Mouse (Mus musculus) left cerebral cortex, adult 11 months (tissue): ENCODE measurements around the gene Vwa5b1.

Experiments used
- DNase-seq: peaks from one replicate; pipeline ENCODE4 v3.0.0; 2022; ENCODE audit warnings: low spot score

The Vwa5b1 gene

DNA sequence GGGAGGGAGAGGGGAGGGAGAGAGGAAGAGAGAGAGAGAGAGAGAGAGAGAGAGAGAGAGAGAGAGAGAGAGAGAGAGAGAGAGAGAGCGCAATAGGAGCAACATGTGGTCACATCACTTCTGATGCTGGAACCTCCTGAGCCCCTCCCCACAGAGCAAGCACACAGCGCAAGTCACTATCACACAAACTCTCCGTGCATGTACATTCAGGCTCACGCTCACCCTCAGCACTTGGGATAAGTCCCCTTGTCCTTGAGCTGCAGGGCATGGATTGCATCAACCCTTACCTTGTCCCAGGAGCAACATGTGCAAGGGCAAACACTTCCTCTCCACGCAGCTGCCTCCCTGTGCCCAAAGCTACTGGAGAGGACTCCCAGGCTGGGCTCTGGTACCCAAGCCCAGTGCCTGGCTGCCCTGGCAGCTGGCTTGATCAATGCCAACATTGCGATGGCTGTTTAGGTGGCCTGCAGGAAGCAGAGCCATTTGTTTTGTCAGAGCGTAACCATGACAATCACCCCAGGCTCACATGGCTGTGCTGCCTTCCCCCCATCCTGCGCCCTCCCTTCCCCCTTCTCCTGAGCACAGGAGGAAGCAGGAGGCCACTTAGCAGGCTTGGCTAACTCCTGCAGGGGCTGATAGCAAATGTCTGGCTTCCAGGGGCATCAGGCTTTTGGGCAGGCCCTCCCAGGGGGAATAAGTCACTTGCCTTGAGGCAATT lies at the start of gene Vwa5b1:
Gene Vwa5b1, minus strand, starts transcription at position 457 of the 718 bp plus-strand sequence.
- DNase-seq = no peak

DNA sequence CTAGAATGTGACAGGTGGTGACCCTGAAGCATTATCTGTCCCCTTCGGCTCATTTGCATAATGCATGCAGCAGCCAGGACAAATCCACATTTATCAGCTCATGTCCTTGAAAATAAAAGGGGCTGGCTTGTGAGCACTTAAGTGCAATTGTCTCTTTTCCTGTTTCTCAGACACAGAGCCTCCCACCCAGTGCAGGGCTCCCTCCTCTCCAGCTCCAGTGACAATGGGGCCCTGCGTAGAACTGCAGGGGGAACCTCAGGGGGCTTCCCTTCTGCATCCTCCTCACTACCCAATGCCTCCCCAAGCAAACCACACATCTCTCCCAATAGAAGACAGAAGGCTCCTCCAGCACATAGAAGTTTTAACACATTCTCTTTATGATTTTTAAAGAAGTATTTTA lies 47.1 kb upstream of the Vwa5b1 start:
- no peak for DNase-seq

DNA sequence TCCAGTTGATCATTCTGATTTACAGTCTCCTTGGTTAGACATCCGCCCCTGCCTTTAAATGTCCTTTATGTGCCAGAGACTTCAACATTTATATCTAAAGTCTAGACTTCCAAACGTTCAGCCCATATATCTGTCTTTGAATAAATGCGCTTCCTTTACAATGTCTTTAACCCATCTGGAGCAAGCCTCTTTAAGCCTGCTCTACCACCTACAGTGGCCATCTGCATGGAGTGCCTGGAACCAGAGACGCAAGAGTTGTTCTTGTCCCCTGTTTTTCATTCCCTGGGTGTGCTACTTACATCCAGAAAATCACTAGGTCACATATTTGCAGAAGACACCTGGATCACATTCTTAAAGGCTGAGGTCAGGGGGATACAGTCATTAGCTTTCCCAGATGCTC lies 44.4 kb upstream of the Vwa5b1 start:
- no peak for DNase-seq

DNA sequence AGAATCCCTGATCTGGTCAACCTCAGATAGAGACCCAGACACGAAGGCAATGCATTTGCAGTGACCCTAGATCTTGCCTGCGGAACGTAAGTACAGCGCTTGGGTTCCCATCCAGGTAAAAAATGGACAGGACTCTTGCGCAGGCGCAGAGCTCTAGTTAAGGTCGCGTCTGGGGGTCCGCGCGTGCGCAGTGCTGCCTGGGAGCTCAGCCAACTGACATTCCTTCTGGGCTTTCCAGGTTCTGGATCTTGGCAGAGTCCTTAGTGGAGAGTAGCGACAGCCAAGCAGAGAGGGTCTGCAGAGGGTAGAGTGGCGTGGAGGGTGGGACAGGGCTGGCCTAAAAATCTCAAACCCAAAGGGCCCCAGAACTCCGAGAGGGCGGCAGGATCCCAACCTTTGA lies 41.9 kb upstream of the Vwa5b1 start:
- no peak for DNase-seq

DNA sequence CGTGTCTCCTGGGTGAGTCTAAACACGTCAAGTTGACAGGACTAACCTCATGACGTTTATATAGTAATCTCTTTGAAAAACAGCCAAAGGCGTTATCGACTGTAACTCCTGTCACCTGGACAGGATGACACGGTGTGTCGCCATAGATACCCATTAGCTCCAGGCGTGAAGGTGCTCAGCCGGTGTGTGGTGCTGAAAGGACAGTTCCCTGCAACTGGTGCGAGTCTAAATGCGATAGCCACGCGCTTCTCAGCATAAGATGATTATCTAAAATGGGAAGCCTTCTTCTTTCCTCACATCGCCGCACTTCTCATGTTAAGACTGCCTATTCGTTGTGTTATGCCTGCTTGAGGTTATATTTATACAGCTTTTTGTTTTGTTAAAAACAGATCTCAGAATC lies 40.8 kb upstream of the Vwa5b1 start:
- no peak for DNase-seq

DNA sequence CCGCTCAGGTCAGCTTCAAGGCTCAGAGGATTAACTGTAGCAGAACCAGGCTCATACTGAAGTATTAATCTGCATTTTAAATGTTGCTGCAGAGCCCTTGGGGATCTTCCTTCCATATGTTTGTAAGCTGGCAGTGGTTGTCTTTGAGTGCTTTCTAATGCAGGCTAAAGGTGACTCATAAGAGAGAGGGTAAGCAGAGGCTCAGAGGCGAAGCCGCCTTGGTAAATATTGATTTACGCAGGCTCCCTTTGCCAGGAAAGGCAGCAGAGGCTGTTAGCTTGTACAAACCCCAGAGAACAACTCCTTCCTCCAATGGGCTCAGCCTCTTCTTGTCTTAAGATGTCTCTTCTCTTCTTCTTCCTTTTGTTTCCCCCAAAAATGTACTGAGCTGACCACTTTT lies 36.5 kb upstream of the Vwa5b1 start:
- DNase-seq = no peak

DNA sequence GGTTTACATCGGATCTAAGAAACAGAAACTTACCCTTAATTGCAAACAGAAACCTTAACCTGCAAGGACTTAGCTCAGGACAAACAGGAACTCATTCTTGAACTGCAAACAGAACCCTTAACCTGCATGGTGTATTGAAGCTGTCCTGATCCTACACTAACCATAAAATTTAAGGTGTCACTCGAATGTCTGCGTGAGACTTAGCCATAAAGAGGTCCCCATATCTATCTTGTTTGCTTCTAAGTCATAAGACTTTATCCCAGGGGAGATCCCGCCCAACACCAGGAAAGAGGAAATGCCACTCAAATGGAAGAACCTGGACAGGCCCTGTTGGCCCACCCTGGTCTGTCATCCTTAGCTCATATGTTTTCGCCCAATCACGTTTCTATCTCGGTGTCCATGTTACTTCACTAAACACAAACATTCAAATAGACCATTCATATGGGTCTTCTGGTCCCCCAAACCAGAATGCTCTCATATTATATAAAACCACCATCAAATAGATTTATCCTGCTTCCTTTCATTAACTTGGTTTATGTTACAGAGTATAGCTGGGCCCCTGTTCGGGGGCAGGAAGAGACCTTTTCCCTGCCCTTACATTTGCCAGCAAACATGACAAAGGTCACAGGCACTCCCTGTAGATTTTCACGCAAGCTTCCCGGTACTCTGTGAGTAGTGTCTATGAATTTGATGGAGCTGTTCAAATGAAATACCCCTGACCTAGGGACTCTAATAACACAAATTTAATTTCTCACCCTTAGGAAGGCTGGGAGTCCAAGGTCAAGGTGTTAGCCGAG lies 34.6 kb upstream of the Vwa5b1 start:
- DNase-seq = no peak

DNA sequence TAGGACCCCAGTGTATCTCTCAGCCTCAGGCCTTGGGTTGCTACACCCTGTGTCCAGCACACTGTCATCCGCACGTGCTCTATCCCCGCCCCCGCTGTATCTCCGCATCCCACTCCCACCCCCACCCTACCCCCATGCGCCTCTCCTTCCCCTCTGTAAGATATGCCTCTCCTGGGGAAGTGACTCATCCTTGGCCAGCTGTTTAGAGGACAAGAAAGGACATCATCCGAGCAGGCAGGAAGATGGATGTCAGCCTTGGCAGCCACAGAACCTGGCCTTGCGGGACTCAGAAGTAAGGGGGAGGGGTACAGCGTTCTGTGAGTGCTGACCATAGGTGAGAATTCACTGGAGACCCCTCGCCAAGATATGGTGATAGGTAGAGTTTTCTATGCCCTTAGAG lies 30.8 kb upstream of the Vwa5b1 start:
- DNase-seq = no peak

DNA sequence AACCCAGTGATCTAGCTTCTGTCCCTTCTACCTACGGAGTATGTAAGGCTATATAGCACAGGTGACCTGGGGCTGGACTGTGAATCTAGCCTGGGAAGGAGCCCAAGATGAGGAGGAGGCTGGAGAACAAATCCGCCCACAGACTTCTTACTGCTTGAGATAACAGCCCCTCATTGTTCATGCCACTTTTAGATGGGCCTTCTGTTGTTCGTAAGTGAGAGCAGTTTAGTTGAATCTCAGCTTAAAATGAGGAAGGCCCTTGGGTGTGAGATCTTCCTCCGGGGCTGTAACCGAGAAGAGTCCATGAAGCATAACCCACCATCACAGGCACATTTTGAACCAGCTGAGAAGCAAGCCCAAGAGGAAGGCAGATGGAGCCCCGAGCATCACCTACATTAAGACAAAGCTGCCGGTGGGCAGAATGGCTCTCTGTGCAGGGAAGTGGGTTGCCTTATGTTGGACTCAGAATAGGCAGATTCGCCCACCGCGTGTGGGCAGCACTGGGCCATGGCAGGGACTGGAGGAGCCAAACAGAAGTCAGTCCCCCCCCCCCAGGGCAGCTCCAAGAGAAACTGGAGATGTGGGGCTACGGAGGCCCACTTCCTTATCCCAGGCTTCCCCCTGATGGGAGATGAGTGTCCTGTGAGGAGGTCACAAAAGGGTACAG lies 24.4 kb upstream of the Vwa5b1 start:
- DNase-seq = peak; percentile 27

DNA sequence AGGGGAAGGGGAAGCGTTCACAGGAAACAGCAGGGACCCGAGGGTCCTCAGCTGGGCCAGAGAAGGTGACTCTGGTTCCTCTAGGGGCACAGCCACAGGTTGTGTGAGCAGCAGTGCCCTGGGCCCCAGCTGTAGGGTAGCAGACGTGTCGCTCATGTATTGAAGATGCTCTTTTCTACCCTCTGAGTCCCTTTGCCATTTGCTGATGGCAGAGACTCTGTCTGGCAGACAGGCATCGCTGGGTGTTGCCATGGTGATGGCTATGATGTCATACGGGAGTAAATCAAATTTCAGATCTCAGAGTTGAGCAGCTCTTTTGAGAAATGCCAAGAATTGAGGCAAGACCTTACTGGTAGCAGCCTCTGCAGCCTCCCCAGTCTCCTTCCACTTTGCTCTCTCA lies 17.4 kb upstream of the Vwa5b1 start:
- no peak for DNase-seq

DNA sequence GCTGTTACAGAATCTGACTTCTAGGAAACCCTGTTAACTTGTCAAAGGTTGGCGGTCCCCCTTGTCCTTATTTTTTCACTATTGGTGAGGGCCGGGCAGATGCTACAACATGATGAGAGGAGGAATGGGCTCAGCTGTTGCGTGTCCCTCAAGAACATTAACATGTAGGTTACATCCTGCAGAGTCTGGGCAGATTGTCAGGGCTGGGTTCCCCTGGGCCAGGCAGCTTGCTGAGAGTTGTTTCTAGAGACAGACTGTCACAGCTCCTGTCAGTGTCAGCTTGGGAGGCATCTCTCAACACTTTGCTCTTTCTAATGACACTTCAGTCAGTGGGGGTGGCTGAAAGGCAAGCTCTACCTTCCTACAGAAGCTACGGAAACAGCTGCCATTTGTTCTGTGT lies 16.2 kb upstream of the Vwa5b1 start:
- no peak for DNase-seq

DNA sequence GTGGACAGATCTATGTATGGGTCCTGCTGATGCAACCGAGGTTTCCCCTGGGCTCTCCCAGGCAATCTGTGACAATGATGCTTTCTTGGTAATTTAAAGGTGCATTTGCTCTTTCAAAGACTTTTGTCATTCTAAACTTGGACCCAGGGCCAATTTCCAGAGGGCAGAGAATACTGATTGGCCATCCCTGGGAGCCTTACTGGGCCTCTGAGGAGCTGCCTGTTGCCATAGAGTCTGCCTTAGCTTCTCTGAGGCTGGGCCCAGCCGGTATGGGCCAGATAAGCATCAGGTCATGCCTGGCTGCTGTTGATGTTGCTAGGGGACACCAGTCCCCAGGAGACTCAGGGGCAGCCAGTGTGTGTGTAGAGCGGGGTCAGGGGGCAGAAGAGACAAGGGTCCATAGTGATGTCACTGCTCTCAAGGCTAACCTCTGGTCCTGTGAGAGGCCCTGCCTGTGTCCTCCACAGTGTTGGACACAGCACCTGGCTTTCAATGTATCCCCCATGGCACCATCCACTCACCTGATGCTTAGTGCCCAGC lies 12.5 kb upstream of the Vwa5b1 start:
- DNase-seq = no peak

DNA sequence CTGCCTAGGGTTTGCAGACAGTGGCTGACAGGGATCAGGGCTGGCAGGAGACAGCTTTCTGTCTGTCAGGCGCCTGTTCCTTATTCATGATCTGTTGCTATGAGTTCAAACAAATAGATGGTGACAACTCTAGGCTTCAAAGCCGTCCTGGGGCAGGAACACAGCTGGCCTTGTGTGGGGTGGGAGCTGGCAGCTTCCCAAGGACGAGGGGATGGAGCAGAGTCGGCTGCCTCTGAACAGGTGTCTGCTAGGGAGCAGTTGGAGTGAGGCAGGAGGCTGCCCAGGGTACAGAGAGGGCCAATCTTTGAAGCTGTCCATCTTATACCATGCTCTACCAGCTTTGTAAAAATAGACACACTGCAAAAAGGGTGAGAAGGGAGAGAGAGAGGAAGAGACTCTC lies 6.6 kb upstream of the Vwa5b1 start:
- no peak for DNase-seq

DNA sequence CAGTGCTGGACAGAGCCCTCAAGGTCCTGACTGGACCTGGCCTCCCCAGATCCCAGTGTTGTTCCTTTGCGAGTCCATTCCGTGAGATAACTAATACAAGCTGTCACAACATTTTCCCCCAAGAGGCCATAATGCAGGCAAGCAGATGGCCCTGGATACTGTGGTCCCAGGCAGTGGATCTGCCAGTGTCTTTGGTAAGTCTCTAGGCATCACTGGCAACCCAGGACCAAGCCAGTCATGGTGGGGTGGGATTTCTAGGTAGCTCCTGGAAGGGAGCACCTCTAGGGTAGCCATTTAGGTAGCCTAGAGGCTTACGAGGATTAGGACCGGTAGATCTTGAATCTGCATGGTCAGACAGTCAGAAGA lies 445 bp upstream of the Vwa5b1 start:
- no peak for DNase-seq

DNA sequence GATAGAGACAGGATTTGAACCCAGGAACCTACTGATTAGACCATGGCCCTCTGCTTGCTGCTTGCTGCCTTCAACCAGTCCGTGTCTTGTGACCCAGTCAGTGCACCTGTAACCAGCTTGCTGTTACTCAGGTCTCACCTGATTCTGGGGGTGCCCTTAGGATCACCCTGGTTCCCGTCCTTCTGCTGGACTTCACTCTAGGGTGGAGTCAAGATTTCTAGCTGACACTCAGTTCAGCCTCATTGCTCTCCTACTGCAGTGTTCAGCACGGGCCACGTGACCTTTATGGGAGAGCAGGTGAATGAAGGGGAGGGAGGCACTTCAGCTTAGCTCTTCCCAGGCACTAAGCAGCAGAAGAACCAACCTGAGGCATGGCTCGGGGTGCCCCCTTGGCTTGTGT lies 7.4 kb downstream of the Vwa5b1 start:
- no peak for DNase-seq

DNA sequence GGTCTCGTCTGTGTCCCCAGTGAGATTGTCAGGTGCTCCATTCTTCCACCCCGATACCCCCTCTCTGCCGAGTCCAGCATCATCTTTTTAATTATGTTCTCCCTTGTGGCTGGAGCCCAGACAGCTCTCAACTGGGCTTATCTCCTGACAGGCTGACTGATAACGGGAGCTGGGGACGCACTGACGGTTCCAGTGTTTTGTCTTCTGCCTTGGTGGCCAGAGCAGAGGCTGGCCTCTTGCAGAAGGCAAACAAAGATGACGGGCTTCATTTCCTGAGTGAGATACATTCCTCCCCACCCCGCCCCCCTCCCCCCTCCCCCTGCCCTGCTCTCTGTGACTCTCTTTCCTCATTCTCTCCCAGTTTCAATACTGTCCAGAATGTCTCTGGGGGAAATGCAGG lies 21.2 kb downstream of the Vwa5b1 start:
- no peak for DNase-seq

DNA sequence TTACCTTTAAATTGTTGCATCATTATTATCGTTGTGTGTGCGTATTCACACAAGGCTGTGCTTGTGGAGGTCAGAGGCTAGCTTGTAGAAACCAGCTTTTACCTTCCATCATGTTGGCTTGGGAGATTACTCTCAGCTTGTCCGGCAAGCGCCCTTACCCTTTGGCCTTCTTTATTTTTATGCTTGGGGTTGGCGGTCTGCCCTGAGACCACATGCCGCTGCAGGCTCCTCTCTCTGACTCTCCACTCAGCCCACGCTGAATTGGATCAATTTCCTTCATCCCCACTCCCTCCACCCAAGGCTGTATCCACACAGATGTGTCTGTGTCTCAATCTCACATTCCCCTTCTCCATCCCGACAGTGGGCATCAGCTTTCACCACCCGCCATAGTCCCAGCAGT lies 33.8 kb downstream of the Vwa5b1 start:
- DNase-seq = no peak

DNA sequence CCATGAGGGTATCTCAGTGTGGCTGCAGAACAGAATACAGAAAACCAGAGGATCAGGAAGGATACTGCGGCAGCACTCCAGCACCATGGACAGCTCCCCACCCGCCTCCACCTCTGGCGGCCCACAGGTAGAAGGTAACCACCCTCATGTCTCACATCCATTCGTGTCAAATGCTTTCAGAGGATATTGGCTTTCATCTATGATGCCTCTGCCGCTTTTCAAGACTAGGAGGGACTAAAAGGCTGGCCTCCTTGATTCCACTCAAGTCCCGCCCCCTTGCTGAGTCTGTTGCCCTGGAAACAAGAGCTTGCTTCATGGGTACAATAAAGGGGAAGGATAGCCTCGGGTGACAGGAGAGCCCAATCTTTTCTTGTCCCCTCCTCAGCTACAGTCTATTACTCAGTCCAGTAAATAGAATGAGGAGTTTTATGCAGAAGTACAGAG lies 37.8 kb downstream of the Vwa5b1 start:
- DNase-seq = no peak

DNA sequence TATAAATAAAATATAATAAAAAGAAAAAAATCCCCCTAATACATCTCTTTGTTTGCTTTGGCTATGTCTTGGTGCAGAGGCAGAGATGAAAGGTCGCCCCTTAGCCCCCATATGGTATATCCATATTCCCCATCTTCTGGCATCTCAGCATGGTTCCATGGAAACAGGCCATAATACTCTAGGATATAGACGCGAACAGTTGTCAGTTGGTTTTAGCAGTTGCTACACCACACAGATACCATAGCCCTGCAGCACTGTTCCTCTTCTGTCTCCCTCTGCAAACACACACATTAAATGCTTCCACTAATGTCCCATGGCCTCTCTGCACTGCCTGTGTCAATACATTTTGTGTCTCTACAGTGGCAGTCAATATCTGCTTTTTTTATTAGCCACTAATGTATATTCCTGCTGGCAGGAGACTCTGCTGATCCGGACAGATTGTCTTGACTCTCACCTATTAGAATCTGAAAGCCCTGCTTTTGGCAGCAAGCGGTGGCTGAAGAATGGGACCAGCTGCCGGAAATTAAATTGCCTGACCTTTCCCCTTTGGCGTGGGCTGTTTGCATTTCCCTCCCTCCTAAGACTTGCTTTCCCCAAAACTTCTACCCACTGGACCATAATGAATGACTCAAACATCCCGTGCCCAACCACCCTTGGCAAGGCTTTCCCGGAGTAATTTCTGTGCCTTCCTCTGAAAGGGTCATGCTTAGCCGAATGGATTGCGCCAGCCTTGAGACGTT lies 39.1 kb downstream of the Vwa5b1 start:
- DNase-seq = no peak

DNA sequence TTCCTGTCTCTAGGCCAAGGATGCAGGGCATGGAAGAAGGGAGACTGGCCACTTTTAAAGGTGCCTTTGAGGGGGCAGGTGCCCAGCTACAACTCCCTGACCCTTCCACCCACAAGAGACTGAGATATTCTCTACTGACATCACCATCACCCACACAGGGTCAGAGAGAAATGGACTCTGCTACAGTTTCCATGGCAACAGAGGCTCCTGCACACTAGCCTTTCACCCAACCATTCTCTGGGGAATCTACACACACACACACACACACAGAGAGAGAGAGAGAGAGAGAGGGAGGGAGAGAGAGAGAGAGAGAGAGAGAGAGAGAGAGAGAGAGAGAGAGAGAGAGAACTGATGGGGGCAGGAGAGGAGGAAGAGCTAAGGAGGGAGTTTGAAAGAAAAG lies 50.7 kb downstream of the Vwa5b1 start:
- no peak for DNase-seq

DNA sequence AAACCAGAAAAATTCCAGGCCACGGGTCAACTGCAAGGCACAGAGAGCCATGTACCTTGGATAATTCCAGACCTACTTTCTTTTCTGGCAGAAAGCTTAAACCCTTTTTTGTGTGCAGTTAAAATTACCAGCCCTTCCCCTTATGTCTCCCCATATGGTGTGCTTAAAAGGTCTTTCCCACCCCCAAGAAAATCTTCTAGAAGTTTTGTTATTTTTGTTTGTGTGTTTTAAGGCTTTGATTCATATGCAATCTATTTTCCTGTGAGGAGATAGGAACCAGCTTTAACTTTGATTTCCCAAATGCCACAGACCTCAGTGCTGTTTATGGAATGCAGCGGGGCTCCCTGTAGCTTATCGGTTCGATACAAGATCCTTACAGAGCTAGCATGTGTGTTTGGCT lies 53.2 kb downstream of the Vwa5b1 start:
- DNase-seq = no peak

DNA sequence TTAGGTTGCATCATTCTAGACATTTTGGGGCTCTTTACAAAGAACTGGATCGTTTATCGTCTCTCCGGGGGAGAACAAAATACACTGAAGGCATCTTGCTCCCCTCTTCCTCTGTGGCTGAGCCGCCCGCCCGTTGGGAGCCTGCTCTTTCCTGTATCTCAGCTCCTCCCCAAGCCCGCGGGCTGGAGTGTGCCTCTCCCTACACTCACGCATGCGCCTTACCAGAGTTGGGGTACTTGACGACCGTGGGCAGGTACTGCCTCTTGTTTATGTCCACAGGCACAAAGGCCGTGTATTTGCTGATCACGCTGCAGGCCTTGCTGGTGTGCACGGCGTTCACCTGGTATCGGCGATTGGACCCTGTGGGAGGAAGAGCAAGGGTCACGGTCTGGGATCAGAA lies 57.3 kb downstream of the Vwa5b1 start:
- no peak for DNase-seq
